Mouse (Mus musculus) ES-Bruce4 (cell line): ENCODE measurements around the gene Arpc1b.

Experiments used
- CTCF ChIP-seq: IDR thresholded peaks from one replicate; pipeline ENCODE4 v1.8.1; 2011; ENCODE audit warnings: low read depth, low read length
- EP300 ChIP-seq: IDR thresholded peaks from 2 replicates; pipeline ENCODE4 v1.6.1; 2011; ENCODE audit warnings: low read depth, low read length; ENCODE audit not compliant: insufficient read depth
- POLR2A ChIP-seq: IDR thresholded peaks from one replicate; pipeline ENCODE4 v1.8.1; 2011; ENCODE audit warnings: low read length; ENCODE audit not compliant: insufficient read depth

- TF ChIP-seq CTCF: no peak
- no peak for TF ChIP-seq POLR2A
- no peak for TF ChIP-seq EP300
These were observed 15.1 kb downstream of the Arpc1b start for GRCm38 (mm10) chr5:145129124-145129523.
